Mouse (Mus musculus) brain, adult 2 months (tissue): ENCODE data around the gene Ric1.
"Not testable (repeated sequence)": the region's sequence is repeated elsewhere in the genome, so short reads cannot be mapped to it uniquely, and the experiment has no call there.

Experiments used
- DNase-seq: peaks from one replicate; pipeline ENCODE4 v3.0.0; 2011; ENCODE audit warnings: low read depth, low spot score

Ric1 gene

DNA sequence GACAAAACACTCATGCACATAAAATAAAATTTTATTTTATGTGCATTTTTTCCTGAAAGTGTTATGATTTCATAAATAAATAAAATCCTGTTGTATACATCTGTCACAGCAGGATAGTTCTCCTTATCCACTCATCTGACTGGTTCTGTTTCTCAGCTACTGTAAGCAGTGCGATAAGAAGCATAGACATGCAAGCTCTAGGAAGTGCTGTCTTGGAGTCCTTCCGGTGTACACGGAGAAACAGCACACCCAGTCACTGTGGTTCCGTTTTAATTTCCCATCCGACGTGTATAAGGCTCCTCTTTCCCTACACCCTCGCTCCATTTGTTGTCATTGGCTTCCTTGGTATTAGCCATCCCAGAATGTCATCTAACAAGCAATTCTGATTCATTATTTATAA, 24.2 kb upstream of the Ric1 start:
- DNase-seq: no peak

GRCm38 (mm10) chr19:29498842-29499456, 23.1 kb upstream of the Ric1 start:
- no peak for DNase-seq

DNA sequence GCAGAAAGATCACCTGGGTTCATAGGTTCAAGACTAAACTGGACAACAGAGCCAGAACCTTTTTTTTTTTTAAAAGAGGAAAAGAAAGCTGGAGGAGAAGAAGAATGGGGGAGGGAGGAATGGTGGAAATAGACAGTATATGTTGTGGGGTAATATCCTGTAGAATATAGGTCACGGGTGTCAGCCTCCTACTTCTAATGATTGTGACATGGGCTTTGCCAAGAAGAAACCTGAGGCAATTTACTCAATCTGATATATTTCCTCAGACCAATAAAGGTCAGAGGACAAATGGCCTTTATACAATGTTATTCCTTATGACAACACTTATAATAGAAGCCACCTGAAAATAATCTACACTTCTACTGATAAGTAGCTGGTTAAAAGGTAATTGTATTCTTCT, 21.7 kb upstream of the Ric1 start:
- DNase-seq: no peak

- peak; percentile 26 for DNase-seq
These were observed 21.0 kb upstream of the Ric1 start for GRCm38 (mm10) chr19:29501106-29501505.

DNA sequence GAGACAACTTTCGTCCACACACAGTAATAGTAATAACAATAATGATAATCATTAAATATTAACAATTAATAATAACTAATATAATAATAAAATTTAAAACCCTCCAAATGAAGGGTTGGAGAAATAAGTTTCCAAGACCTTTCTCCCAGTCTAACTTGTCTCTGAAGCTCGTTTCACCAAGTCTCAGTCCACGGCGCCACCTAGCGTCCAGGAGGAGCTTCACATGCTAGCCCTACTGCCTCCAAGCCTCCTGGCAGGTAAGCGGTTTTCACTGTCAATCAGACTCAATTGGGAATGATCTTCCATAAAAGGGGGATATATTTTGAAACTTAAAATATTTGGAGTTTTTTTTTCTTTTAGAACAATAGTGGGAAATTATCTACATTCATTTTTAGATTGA, 20.6 kb upstream of the Ric1 start:
- DNase-seq: peak; percentile 89

- DNase-seq: no peak
These were observed 18.0 kb upstream of the Ric1 start for GRCm38 (mm10) chr19:29504131-29504530.

GRCm38 (mm10) chr19:29505617-29506016, 16.5 kb upstream of the Ric1 start:
- DNase-seq: no peak

DNA sequence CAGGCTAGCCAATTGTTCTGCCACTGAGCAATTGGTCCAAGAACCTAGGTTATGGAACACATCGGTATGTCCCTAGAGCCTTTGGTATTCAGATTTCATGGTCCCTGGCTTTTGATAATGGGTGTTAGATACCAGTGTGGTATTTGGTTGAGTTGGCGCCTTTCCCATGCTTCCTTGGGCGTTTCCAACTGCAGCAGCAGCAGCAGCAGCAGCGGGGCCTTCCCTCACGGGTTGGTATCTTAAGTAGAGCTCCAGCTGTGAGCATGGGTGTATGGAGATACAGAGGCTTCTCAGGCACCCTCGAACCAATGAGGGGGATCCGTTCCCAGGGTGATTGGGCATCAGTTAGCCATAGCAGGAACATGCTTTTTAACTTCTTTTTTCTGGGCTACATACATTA, 13.9 kb upstream of the Ric1 start:
- DNase-seq: no peak

- no peak for DNase-seq
These were observed 12.2 kb upstream of the Ric1 start for GRCm38 (mm10) chr19:29509857-29510256.

DNA sequence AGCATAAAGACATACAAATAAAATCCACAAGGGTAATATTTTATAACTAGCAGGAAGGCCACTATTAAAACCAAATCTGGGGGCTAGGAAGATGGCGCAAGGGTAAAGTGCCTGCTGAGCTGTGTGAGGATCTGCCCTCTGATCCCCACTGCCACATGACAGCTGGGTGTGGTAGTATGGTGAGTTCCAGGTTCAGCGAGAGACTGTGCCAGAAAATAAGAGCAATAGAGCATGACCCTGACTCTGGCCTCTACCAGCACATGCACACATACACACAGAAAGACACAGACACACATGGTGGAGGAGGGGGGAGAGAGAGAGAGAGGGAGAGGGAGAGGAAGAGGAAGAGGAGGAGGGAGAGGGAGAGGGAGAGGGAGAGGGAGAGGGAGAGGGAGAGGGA, 10.3 kb upstream of the Ric1 start:
- no peak for DNase-seq

GRCm38 (mm10) chr19:29513111-29513766, 8.8 kb upstream of the Ric1 start:
- DNase-seq: no peak

- no peak for DNase-seq
These were observed 8.0 kb upstream of the Ric1 start for GRCm38 (mm10) chr19:29514130-29514529.

DNA sequence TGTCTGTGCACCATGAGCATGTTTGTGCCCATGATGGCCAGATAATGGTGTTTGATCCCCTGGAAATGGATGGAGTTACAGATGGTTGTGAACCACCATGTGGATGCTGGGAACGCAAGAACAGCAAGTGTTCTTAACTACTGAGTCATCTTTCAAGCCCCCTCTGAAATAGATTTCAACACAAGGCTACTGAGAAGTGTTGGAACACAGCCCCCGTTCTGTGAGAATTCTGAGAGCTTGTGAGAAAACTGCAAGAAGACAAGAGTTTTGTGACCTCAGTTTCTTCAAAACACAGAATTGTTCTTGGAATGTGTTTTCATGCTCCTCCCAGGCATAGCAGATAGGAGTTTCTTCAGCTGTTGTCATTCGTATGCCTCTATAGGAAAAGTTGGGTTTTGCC, 6.7 kb upstream of the Ric1 start:
- DNase-seq: peak; percentile 54

- DNase-seq: no peak
These were observed 6.1 kb upstream of the Ric1 start for GRCm38 (mm10) chr19:29515991-29516390.

DNA sequence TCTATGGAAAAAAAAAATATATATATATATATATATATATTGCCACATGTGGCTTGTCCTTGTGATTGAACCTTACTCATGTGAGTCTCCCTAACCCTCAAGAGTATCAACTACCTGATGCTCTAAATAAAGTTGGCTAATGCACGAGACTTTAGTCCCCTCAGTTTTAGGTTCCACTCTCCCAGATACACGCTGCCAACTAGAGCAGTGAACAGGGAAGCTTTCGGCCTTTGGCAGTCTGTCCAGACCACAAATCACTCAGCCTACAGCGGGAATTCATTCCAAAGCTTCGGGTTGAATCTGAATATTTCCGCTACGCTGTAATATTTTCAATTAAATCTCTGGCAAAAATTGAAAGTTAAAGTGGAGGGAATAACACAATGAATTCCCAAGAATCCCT, 3.7 kb upstream of the Ric1 start:
- DNase-seq: no peak

DNA sequence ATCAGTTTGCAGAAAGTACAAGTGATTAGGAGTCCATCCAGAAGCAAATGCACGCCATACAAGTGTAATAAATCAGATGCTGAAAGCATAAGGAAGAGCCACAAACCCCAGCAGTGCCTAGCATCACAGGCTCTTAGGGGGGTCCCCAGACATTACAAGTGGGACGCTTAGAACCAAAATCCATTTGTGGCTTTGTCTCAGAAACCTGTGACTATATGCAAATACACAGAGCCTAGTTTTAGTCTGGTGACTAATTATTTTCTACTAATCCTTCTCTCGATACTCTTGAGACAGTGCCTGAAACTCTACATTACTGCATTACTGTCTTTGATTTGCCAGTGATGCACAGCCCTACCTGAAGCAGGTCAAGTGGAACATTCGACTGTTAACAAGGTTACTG, 3.2 kb upstream of the Ric1 start:
- DNase-seq: no peak

DNA sequence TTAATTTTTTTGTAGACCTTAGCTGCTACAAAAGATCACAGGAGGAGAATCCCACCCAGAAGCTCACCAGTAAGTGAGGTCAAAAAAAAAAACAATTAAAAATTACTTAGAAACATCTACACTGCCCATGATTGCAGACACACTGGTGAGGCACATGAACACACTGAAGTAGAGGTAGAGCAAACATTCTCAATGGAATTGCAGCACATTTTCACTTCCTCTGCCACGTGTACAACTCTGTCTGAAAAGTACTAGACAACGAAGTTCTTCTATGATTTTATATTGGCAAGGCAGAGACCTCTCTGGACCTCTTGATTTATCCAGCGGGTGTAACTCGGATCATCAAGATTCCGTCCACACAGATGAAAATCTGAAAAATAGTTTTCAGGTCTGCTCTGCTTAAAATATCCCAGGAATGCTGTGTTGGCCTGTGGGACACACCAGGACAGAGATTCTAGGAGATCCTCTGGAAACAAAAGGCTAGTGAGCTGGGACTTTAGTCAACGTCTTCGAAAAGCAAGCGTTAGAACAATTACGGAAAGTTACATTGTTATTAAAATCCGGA, 1.0 kb upstream of the Ric1 start:
- no peak for DNase-seq

DNA sequence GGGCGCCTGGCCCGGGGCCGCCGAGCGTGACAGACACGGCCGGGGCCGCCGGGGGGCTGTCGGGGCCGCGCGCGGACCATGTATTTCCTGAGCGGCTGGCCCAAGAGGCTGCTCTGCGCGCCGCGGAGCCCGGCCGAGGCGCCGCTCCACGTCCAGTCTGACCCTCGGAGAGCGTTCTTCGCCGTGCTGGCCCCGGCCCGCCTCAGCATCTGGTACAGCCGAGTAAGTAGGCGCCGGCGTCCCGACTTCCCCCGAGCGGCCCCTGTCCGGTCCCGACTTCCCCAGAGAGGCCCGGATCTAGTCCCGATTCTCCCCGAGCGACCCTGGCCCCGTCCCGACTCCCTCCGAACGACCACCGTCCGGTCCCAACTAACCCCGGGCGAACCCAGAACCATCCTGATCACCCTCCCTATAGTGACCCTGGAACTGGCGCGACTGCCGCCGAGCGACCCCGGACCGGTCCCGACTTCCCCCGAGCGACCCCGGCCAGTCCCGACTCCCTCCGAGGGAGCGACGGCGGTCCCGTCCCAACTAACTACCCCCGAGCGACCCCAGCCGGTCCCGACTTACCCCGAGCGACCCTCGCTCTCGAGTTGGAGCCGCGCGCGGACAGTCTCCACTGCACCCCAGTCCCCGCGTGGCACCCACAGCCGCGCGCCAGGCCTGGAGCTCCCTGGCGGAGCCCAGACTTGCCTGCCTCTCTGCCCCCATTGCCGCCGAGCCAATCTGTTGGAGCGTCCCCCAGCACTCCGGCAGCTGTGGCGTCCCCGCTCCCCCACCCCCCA, 555 bp downstream of the Ric1 start:
- DNase-seq: peak; percentile 55

DNA sequence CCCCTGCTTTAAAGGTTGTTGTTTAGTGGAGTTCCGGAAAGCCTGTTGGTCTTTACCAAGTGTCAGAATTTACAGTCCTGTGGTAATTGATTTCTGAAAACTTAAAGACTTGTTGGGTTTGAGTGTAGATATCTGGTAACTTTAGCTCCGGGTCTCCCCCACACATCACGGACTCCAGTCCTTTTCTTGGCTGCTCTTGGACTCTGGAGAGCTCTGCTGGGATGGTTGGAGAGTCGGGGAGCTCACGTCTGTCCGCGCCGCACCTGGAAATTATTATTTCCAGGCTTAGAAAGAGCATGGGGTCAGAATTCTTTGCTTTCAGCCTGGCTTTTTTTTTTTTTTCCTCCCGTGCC, 1.1 kb downstream of the Ric1 start:
- no peak for DNase-seq

- DNase-seq: no peak
These were observed 1.6 kb downstream of the Ric1 start for GRCm38 (mm10) chr19:29523701-29524100.

GRCm38 (mm10) chr19:29524614-29525013, 2.5 kb downstream of the Ric1 start:
- DNase-seq: peak; percentile 28

DNA sequence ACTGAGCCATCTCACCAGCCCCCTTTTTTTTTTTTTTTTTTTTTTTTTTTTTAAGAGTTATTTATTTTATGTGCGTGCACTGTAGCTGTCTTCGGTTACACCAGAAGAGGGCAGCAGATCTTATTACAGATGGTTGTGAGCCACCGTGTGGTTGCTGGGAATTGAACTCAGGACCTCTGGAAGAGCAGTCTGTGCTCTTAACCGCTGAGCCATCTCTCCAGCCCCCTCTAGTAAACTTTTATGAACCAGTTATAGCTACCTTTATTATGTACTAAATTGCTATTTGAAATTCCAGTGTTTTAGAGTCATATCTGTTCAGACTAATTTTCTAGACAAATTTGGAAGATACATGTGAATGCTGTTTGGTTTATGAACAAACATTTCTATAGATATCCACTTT, 3.5 kb downstream of the Ric1 start:
- DNase-seq: not testable (repeated sequence)

GRCm38 (mm10) chr19:29526837-29527236, 4.8 kb downstream of the Ric1 start:
- no peak for DNase-seq
